Mouse (Mus musculus): ENCODE results near the gene Umodl1. TPM values are rescaled to one million over a fixed set of nuclear protein-coding genes. Genes with fewer than 3 reads are reported as not detected.

Gene Umodl1
- polyA plus RNA-seq, 1 experiment from 2014 or later: 0.10 TPM

- H3K27me3 ChIP-seq (ENCODE audit: control insufficient read depth, insufficient read depth, low read depth, low read length): no peaks in the 10 kb centered on the region
- WGBS: 84% methylated on average over 8 of the region's 8 CpGs
- no peak overlapping the region for H3K4me3 ChIP-seq (ENCODE audit: low read depth, low read length)
- no peak overlapping the region for H3K9ac ChIP-seq (ENCODE audit: low read depth, low read length)
- no peak for ATAC-seq
- peaks cover 3% of the 10 kb centered on the region; the same call in 1 of the 2 replicates for H3K4me1 ChIP-seq (ENCODE audit: control insufficient read depth, insufficient read depth, low read length)
- H3K36me3 ChIP-seq (ENCODE audit: control insufficient read depth, insufficient read depth, low read length): no peaks in the 10 kb centered on the region
- H3K27ac ChIP-seq (ENCODE audit: low read length): no peak overlapping the region
- H3K9me3 ChIP-seq (replicated peaks; ENCODE audit: control insufficient read depth, low read length, poor library complexity, severe bottlenecking): no peaks in the 10 kb centered on the region
- no peak overlapping the region for H3K4me2 ChIP-seq (ENCODE audit: low read length)
Measured at GRCm38 (mm10) chr17:31037331-31037730, 82.9 kb downstream of the Umodl1 start.

GRCm38 (mm10) chr17:31038381-31038780 lies 83.9 kb downstream of the Umodl1 start:
- Histone ChIP-seq H3K4me1 (ENCODE audit: control insufficient read depth, insufficient read depth, low read length) (peaks cover 3% of the 10 kb centered on the region; the same call in 1 of the 2 replicates), H3K27ac (ENCODE audit: low read length) (no peak overlapping the region), H3K36me3 (ENCODE audit: control insufficient read depth, insufficient read depth, low read length) (no peaks in the 10 kb centered on the region), H3K9me3 (replicated peaks; ENCODE audit: control insufficient read depth, low read length, poor library complexity, severe bottlenecking) (no peaks in the 10 kb centered on the region), H3K27me3 (ENCODE audit: control insufficient read depth, insufficient read depth, low read depth, low read length) (no peaks in the 10 kb centered on the region), H3K4me2 (ENCODE audit: low read length) (no peak overlapping the region), H3K4me3 (ENCODE audit: low read depth, low read length) (no peak overlapping the region), H3K9ac (ENCODE audit: low read depth, low read length) (no peak overlapping the region)
- ATAC-seq: no peak
- 78% methylated on average over 4 of the region's 4 CpGs for WGBS

DNA sequence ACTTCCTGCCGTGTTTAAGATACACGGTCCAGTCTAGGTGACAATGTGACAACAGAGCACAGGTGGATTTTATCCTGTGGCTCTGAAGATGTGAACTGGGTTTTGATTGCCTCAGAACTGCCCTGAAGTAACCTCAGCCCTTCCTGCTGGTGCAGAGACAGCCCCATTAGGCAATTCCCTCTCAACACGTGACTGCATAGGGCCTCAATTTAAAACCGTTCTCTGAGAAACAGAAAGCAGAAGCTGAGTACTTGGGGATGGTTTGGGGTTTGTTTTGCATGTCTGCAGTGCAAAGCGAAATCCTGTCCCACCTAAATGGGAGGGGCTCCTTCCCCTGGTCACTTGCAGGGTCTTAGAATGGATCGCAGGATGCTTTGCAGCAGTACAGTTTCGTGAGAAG lies 85.2 kb downstream of the Umodl1 start:
- no peaks in the 10 kb centered on the region for H3K9me3 ChIP-seq (replicated peaks; ENCODE audit: control insufficient read depth, low read length, poor library complexity, severe bottlenecking)
- no peak overlapping the region for H3K4me3 ChIP-seq (ENCODE audit: low read depth, low read length)
- peaks cover 3% of the 10 kb centered on the region; the same call in 1 of the 2 replicates for H3K4me1 ChIP-seq (ENCODE audit: control insufficient read depth, insufficient read depth, low read length)
- WGBS: 76% methylated on average over 7 of the region's 7 CpGs
- no peak for ATAC-seq
- no peaks in the 10 kb centered on the region for H3K36me3 ChIP-seq (ENCODE audit: control insufficient read depth, insufficient read depth, low read length)
- H3K27ac ChIP-seq (ENCODE audit: low read length): no peak overlapping the region
- no peak overlapping the region for H3K9ac ChIP-seq (ENCODE audit: low read depth, low read length)
- H3K27me3 ChIP-seq (ENCODE audit: control insufficient read depth, insufficient read depth, low read depth, low read length): no peaks in the 10 kb centered on the region
- H3K4me2 ChIP-seq (ENCODE audit: low read length): no peak overlapping the region

DNA sequence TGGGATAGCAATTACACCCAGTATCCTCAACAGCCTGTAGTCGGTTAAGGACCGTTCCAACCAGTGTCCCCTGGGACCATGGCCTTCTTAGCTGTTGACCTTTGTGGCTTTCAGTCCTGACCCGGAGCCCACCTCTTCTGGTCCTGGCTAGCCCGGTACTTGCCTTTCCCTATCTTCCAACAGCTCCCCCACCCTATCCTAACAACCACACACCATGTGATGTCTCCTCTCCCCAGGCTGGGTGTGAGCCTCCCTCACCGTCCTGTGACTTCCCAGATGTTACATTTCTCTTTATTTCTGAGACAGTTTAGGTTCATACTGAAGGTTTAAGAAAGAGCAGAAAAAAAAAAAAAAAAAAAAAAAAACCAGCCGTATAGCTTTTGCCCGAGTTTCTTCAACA lies 86.0 kb downstream of the Umodl1 start:
- peaks cover 3% of the 10 kb centered on the region; the same call in 1 of the 2 replicates for H3K4me1 ChIP-seq (ENCODE audit: control insufficient read depth, insufficient read depth, low read length)
- ATAC-seq: no peak
- H3K9ac ChIP-seq (ENCODE audit: low read depth, low read length): no peak overlapping the region
- H3K36me3 ChIP-seq (ENCODE audit: control insufficient read depth, insufficient read depth, low read length): no peaks in the 10 kb centered on the region
- no peak overlapping the region for H3K27ac ChIP-seq (ENCODE audit: low read length)
- no peaks in the 10 kb centered on the region for H3K27me3 ChIP-seq (ENCODE audit: control insufficient read depth, insufficient read depth, low read depth, low read length)
- H3K9me3 ChIP-seq (replicated peaks; ENCODE audit: control insufficient read depth, low read length, poor library complexity, severe bottlenecking): no peaks in the 10 kb centered on the region
- H3K4me3 ChIP-seq (ENCODE audit: low read depth, low read length): no peak overlapping the region
- no peak overlapping the region for H3K4me2 ChIP-seq (ENCODE audit: low read length)
- WGBS: 81% methylated on average over 7 of the region's 7 CpGs

DNA sequence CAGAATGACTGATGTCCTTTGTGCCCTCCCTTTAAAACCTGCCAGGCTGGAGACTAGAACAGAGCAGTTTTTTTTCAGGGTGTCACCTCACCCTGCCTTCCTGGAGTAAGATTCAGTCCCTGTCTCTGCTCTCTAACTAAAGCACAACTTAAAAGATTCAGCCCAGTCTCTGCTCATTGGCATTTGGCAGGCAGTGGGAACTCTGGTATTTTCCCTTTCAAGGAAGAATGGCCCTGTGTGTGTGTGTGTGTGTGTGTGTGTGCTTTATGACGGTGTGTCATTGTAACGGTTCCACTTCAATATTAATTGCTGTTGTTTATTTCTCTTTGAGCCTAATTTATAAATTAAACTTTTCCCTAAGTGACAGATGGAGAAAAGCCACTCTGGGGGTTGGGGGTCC lies 88.3 kb downstream of the Umodl1 start:
- no peaks in the 10 kb centered on the region for H3K9me3 ChIP-seq (replicated peaks; ENCODE audit: control insufficient read depth, low read length, poor library complexity, severe bottlenecking)
- 75% methylated on average over 2 of the region's 2 CpGs for WGBS

GRCm38 (mm10) chr17:31057151-31057890 lies 102.9 kb downstream of the Umodl1 start, which contains the start of gene Abcg1:
Gene Abcg1 (plus strand): TSS chr17:31057675.
- H3K4me2 ChIP-seq (ENCODE audit: low read length): peak within 1 kb of the TSS; percentile 66
- no peaks in the 10 kb centered on the region for H3K36me3 ChIP-seq (ENCODE audit: control insufficient read depth, insufficient read depth, low read length)
- H3K4me1 ChIP-seq (ENCODE audit: control insufficient read depth, insufficient read depth, low read length): peaks cover 30% of the 10 kb centered on the region
- WGBS: under 1% methylated on average over 41 of the region's 49 CpGs
- no peaks in the 10 kb centered on the region; the same call in 1 of the 2 replicates for H3K9me3 ChIP-seq (replicated peaks; ENCODE audit: control insufficient read depth, low read length, poor library complexity, severe bottlenecking)
- H3K27ac ChIP-seq (ENCODE audit: low read length): peak within 1 kb of the TSS; percentile 89
- H3K4me3 ChIP-seq (ENCODE audit: low read depth, low read length): peak within 1 kb of the TSS; percentile 84
- ATAC-seq: peak; percentile 90
- peak within 1 kb of the TSS; percentile 81 for H3K9ac ChIP-seq (ENCODE audit: low read depth, low read length)
- H3K27me3 ChIP-seq (ENCODE audit: control insufficient read depth, insufficient read depth, low read depth, low read length): no peaks in the 10 kb centered on the region

More for the DNA sequence above, 88.3 kb downstream of the Umodl1 start:
- Histone ChIP-seq H3K36me3 (ENCODE audit: control insufficient read depth, insufficient read depth, low read length) (no peaks in the 10 kb centered on the region), H3K27ac (ENCODE audit: low read length) (no peak overlapping the region), H3K4me2 (ENCODE audit: low read length) (no peak overlapping the region), H3K4me3 (ENCODE audit: low read depth, low read length) (no peak overlapping the region), H3K9ac (ENCODE audit: low read depth, low read length) (no peak overlapping the region), H3K27me3 (ENCODE audit: control insufficient read depth, insufficient read depth, low read depth, low read length) (no peaks in the 10 kb centered on the region), H3K4me1 (ENCODE audit: control insufficient read depth, insufficient read depth, low read length) (no peaks in the 10 kb centered on the region)
- no peak for ATAC-seq

DNA sequence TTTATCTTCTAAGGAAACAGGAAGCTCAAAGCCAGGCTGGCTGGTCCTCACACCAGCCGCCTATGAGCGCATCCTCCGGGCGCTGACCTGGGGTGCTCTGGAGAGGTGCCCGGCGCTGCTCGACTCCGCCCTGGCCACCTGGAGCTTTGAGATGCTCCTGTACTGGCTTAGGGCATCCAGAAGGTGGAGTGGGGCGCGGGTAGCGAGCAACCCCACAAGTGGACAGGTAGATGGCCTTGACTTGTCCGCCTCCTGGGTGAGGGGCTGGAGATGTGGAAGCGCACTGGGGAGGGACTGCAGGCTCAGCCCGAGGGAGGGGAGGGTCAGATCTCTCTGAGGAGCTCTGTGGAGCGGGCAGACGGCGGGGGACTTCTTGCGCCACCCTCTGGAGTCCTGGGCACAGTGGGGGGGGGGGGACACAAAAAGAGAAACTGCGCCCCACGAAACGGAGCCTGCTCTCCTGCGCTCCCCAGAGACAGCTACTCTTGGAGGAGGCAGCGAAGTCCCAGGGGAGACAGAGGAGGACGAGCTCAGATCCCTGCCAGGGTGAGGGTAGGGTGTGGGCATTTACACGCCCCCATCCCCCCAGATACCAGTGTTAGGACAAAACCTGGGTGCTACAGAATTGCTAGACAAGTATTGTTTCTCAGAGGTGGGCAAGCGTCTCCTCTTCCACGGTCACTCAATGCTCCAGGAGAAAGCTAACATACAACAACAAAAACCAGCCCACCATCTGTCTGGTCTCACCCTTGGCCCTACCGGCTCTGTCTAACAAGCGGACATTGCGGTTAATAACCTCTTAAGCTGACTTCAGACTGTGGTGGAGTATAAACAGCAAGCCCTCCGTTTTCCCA lies 103.7 kb downstream of the Umodl1 start:
- H3K4me1 ChIP-seq (ENCODE audit: control insufficient read depth, insufficient read depth, low read length): peaks cover 30% of the 10 kb centered on the region
- 1% methylated on average over 31 of the region's 31 CpGs for WGBS
- H3K9ac ChIP-seq (ENCODE audit: low read depth, low read length): peak overlapping the region; percentile 81
- peak overlapping the region; percentile 89 for H3K27ac ChIP-seq (ENCODE audit: low read length)
- H3K36me3 ChIP-seq (ENCODE audit: control insufficient read depth, insufficient read depth, low read length): no peaks in the 10 kb centered on the region
- ATAC-seq: peak; percentile 52
- peak overlapping the region; percentile 84 for H3K4me3 ChIP-seq (ENCODE audit: low read depth, low read length)
- no peaks in the 10 kb centered on the region for H3K27me3 ChIP-seq (ENCODE audit: control insufficient read depth, insufficient read depth, low read depth, low read length)
- H3K4me2 ChIP-seq (ENCODE audit: low read length): peak overlapping the region; percentile 66
- no peaks in the 10 kb centered on the region; the same call in 1 of the 2 replicates for H3K9me3 ChIP-seq (replicated peaks; ENCODE audit: control insufficient read depth, low read length, poor library complexity, severe bottlenecking)

GRCm38 (mm10) chr17:31058745-31059085 lies 104.3 kb downstream of the Umodl1 start:
- under 1% methylated on average over 13 of the region's 13 CpGs for WGBS
- Histone ChIP-seq H3K27me3 (ENCODE audit: control insufficient read depth, insufficient read depth, low read depth, low read length) (no peaks in the 10 kb centered on the region), H3K9me3 (replicated peaks; ENCODE audit: control insufficient read depth, low read length, poor library complexity, severe bottlenecking) (no peaks in the 10 kb centered on the region; the same call in 1 of the 2 replicates)

GRCm38 (mm10) chr17:31060196-31060587 lies 105.8 kb downstream of the Umodl1 start:
- Histone ChIP-seq H3K36me3 (ENCODE audit: control insufficient read depth, insufficient read depth, low read length) (peaks cover 3% of the 10 kb centered on the region; the same call in 1 of the 2 replicates), H3K4me1 (ENCODE audit: control insufficient read depth, insufficient read depth, low read length) (peaks cover 30% of the 10 kb centered on the region), H3K9ac (ENCODE audit: low read depth, low read length) (no peak overlapping the region), H3K27me3 (ENCODE audit: control insufficient read depth, insufficient read depth, low read depth, low read length) (no peaks in the 10 kb centered on the region), H3K27ac (ENCODE audit: low read length) (no peak overlapping the region), H3K9me3 (replicated peaks; ENCODE audit: control insufficient read depth, low read length, poor library complexity, severe bottlenecking) (no peaks in the 10 kb centered on the region), H3K4me2 (ENCODE audit: low read length) (peak overlapping the region; percentile 66), H3K4me3 (ENCODE audit: low read depth, low read length) (no peak overlapping the region)
- 68% methylated on average over 4 of the region's 4 CpGs for WGBS
- ATAC-seq: no peak

More at GRCm38 (mm10) chr17:31058745-31059085, 104.3 kb downstream of the Umodl1 start:
- Histone ChIP-seq H3K4me1 (ENCODE audit: control insufficient read depth, insufficient read depth, low read length) (peaks cover 30% of the 10 kb centered on the region), H3K36me3 (ENCODE audit: control insufficient read depth, insufficient read depth, low read length) (no peaks in the 10 kb centered on the region), H3K4me2 (ENCODE audit: low read length) (peak overlapping the region; percentile 66), H3K4me3 (ENCODE audit: low read depth, low read length) (peak overlapping the region; percentile 84), H3K27ac (ENCODE audit: low read length) (peak overlapping the region; percentile 89), H3K9ac (ENCODE audit: low read depth, low read length) (peak overlapping the region; percentile 81)
- peak; percentile 49 for ATAC-seq
